Mouse (Mus musculus) neural tube, embryonic 11.5 days (tissue): ENCODE data around the gene Hint2. TPM values are rescaled to one million over a fixed set of nuclear protein-coding genes. Genes with fewer than 3 reads are reported as not detected.

ENCODE experiments used
- ATAC-seq: fragments of 200-750 bp; cut with Nextera tagmentation; 2 replicates; pipeline ENCODE4 v1.8.0; 2017; ENCODE audit warnings: moderate number of reproducible peaks, mild to moderate bottlenecking, moderate TSS enrichment, moderate library complexity; ENCODE audit not compliant: insufficient read depth, low FRiP score, low TSS enrichment
- DNase-seq: peaks from one replicate; pipeline ENCODE4 v3.0.0-alpha.2; 2015; ENCODE audit warnings: low spot score
- H3K27ac ChIP-seq: fragments of 300-500 bp; sonication (generic); 2 replicates; pipeline ENCODE4 v1.5.1; 2014; ENCODE audit warnings: low read depth, mild to moderate bottlenecking, low read length
- H3K27me3 ChIP-seq: fragments of 300-500 bp; sonication (generic); 2 replicates; pipeline ENCODE4 v1.6.1; 2014; ENCODE audit warnings: mild to moderate bottlenecking, low read length, mixed read lengths; ENCODE audit not compliant: control insufficient read depth, insufficient read depth
- H3K36me3 ChIP-seq: fragments of 300-500 bp; sonication (generic); 2 replicates; pipeline ENCODE4 v1.6.1; 2014; ENCODE audit warnings: mild to moderate bottlenecking, low read length, moderate library complexity, mixed read lengths; ENCODE audit not compliant: control insufficient read depth, insufficient read depth
- H3K4me1 ChIP-seq: fragments of 300-500 bp; sonication (generic); 2 replicates; pipeline ENCODE4 v1.6.1; 2014; ENCODE audit warnings: low read length, mixed read lengths; ENCODE audit not compliant: control insufficient read depth, insufficient read depth
- H3K4me2 ChIP-seq: fragments of 300-500 bp; sonication (generic); 2 replicates; pipeline ENCODE4 v1.6.1; 2014; ENCODE audit warnings: low read depth, mild to moderate bottlenecking, moderate library complexity
- H3K4me3 ChIP-seq: fragments of 300-500 bp; sonication (generic); 2 replicates; pipeline ENCODE4 v1.5.1; 2014; ENCODE audit warnings: low read depth, low read length
- H3K9ac ChIP-seq: fragments of 300-500 bp; sonication (generic); 2 replicates; pipeline ENCODE4 v1.6.1; 2014; ENCODE audit warnings: mild to moderate bottlenecking, low read length
- H3K9me3 ChIP-seq: fragments of 300-500 bp; sonication (generic); 2 replicates; pipeline ENCODE4 v1.6.1; 2016; ENCODE audit warnings: low read length; ENCODE audit not compliant: control insufficient read depth
- WGBS: fragments of 180-500 bp; shearing (Covaris S2); extraction: QIAGEN DNeasy Blood & Tissue Kit; methylation state at CpG from one replicate; pipeline ENCODE4 v1.1.7; 2014; 5-methylcytosine and 5-hydroxymethylcytosine counted together
- polyA plus RNA-seq: library from polyadenylated mRNA; unstranded; fragments of >200 nt; fragmentation: Nextera tagmentation; extraction: Ambion mirVana; gene quantifications from 2 replicates; pipeline ENCODE4 v1.2.1, GENCODE M21; 2014

Gene Hint2
- polyA plus RNA-seq, 1 experiment from 2014 or later = 65.4 TPM

- H3K4me2 ChIP-seq = no peak overlapping the region
- no peak overlapping the region for H3K9ac ChIP-seq
- no peaks in the 10 kb centered on the region for H3K4me1 ChIP-seq
- H3K9me3 ChIP-seq = no peaks in the 10 kb centered on the region
- no peak overlapping the region for H3K27ac ChIP-seq
- no peak for DNase-seq
- WGBS = 83% methylated on average over 5 of the region's 5 CpGs
- H3K4me3 ChIP-seq = no peak overlapping the region
- no peaks in the 10 kb centered on the region for H3K27me3 ChIP-seq
- no peak for ATAC-seq
- H3K36me3 ChIP-seq = no peaks in the 10 kb centered on the region
Observed at GRCm38 (mm10) chr4:43693806-43694241, 37.6 kb upstream of the Hint2 start.

GRCm38 (mm10) chr4:43691026-43691425 lies 34.8 kb upstream of the Hint2 start:
- H3K9me3 ChIP-seq = no peaks in the 10 kb centered on the region
- no peak overlapping the region for H3K4me3 ChIP-seq
- WGBS = 88% methylated on average over 5 of the region's 5 CpGs
- no peaks in the 10 kb centered on the region for H3K36me3 ChIP-seq
- ATAC-seq (no peak), DNase-seq (no peak)
- no peaks in the 10 kb centered on the region for H3K27me3 ChIP-seq
- no peak overlapping the region for H3K4me2 ChIP-seq
- H3K27ac ChIP-seq = no peak overlapping the region
- no peak overlapping the region for H3K9ac ChIP-seq
- no peaks in the 10 kb centered on the region for H3K4me1 ChIP-seq

- Histone ChIP-seq H3K27me3 (no peaks in the 10 kb centered on the region), H3K9me3 (no peaks in the 10 kb centered on the region), H3K27ac (no peak overlapping the region), H3K9ac (no peak overlapping the region), H3K4me3 (no peak overlapping the region), H3K36me3 (no peaks in the 10 kb centered on the region), H3K4me2 (no peak overlapping the region), H3K4me1 (no peaks in the 10 kb centered on the region)
- 92% methylated on average over 17 of the region's 17 CpGs for WGBS
- ATAC-seq = no peak
- no peak for DNase-seq
Observed at GRCm38 (mm10) chr4:43690021-43690420, 33.8 kb upstream of the Hint2 start.

GRCm38 (mm10) chr4:43679416-43680043 lies 23.3 kb upstream of the Hint2 start:
- DNase-seq (no peak), ATAC-seq (no peak)
- no peak overlapping the region for H3K4me3 ChIP-seq
- H3K27me3 ChIP-seq = no peaks in the 10 kb centered on the region
- no peak overlapping the region for H3K27ac ChIP-seq
- H3K36me3 ChIP-seq = no peaks in the 10 kb centered on the region; the same call in none of the 2 replicates
- H3K9ac ChIP-seq = no peak overlapping the region
- no peaks in the 10 kb centered on the region for H3K4me1 ChIP-seq
- H3K9me3 ChIP-seq = no peaks in the 10 kb centered on the region
- 84% methylated on average over 7 of the region's 7 CpGs for WGBS
- no peak overlapping the region for H3K4me2 ChIP-seq

GRCm38 (mm10) chr4:43678541-43678940 lies 22.3 kb upstream of the Hint2 start:
- Histone ChIP-seq H3K36me3 (no peaks in the 10 kb centered on the region; the same call in none of the 2 replicates), H3K4me1 (no peaks in the 10 kb centered on the region), H3K4me3 (no peak overlapping the region), H3K27me3 (no peaks in the 10 kb centered on the region), H3K9me3 (no peaks in the 10 kb centered on the region), H3K27ac (no peak overlapping the region), H3K4me2 (no peak overlapping the region), H3K9ac (no peak overlapping the region)
- ATAC-seq (no peak), DNase-seq (no peak)
- 91% methylated on average over 6 of the region's 6 CpGs for WGBS

GRCm38 (mm10) chr4:43675608-43676007 lies 19.3 kb upstream of the Hint2 start:
- H3K9ac ChIP-seq = no peak overlapping the region
- no peaks in the 10 kb centered on the region for H3K36me3 ChIP-seq
- no peak overlapping the region for H3K4me3 ChIP-seq
- ATAC-seq (no peak), DNase-seq (no peak)
- H3K4me1 ChIP-seq = no peaks in the 10 kb centered on the region
- H3K9me3 ChIP-seq = no peaks in the 10 kb centered on the region
- no peak overlapping the region for H3K27ac ChIP-seq
- H3K27me3 ChIP-seq = no peaks in the 10 kb centered on the region
- no peak overlapping the region for H3K4me2 ChIP-seq
- WGBS = 75% methylated on average over 4 of the region's 4 CpGs

GRCm38 (mm10) chr4:43674974-43675373 lies 18.7 kb upstream of the Hint2 start:
- Histone ChIP-seq H3K36me3 (no peaks in the 10 kb centered on the region), H3K27ac (no peak overlapping the region), H3K4me1 (no peaks in the 10 kb centered on the region), H3K9ac (no peak overlapping the region), H3K4me3 (no peak overlapping the region), H3K27me3 (no peaks in the 10 kb centered on the region), H3K9me3 (no peaks in the 10 kb centered on the region), H3K4me2 (no peak overlapping the region)
- no peak for ATAC-seq
- WGBS = 75% methylated on average over 5 of the region's 5 CpGs
- DNase-seq = no peak

GRCm38 (mm10) chr4:43673703-43674102 lies 17.4 kb upstream of the Hint2 start:
- no peaks in the 10 kb centered on the region for H3K36me3 ChIP-seq
- H3K27ac ChIP-seq = no peak overlapping the region
- 77% methylated on average over 8 of the region's 8 CpGs for WGBS
- no peak overlapping the region for H3K4me3 ChIP-seq
- no peaks in the 10 kb centered on the region for H3K27me3 ChIP-seq
- H3K4me1 ChIP-seq = 0 out of 2 replicates have a peak, but pooled peaks cover 4% of the 10 kb centered on the region
- no peak overlapping the region for H3K9ac ChIP-seq
- no peak overlapping the region for H3K4me2 ChIP-seq
- no peak for ATAC-seq
- no peaks in the 10 kb centered on the region for H3K9me3 ChIP-seq
- no peak for DNase-seq

- ATAC-seq (no peak; the same call in 1 of the 2 replicates), DNase-seq (peak; percentile 90)
- Histone ChIP-seq H3K27ac (no peak overlapping the region), H3K4me2 (no peak overlapping the region), H3K9ac (no peak overlapping the region), H3K9me3 (no peaks in the 10 kb centered on the region), H3K27me3 (no peaks in the 10 kb centered on the region), H3K4me3 (no peak overlapping the region), H3K36me3 (no peaks in the 10 kb centered on the region), H3K4me1 (0 out of 2 replicates have a peak, but pooled peaks cover 7% of the 10 kb centered on the region)
- 5% methylated on average over 2 of the region's 2 CpGs for WGBS
Observed at GRCm38 (mm10) chr4:43672070-43672469, 15.8 kb upstream of the Hint2 start.
